Mouse (Mus musculus) layer of hippocampus, postnatal 25 days (tissue): ENCODE measurements at regions not wholly inside any gene's neighbourhood (a gene's known extent, or its start where the extent isn't known, plus 50 kb on each side); places are given as distances from the start of the nearest gene placed in this dataset.

Experiments used
- DNase-seq, 2 experiments: peaks; one replicate each; pipeline ENCODE4 v3.0.0; 2022; ENCODE audit warnings: mixed read lengths in 2 of 2, low spot score in 1 of 2; ENCODE audit errors: extremely low spot score in 1 of 2

DNA sequence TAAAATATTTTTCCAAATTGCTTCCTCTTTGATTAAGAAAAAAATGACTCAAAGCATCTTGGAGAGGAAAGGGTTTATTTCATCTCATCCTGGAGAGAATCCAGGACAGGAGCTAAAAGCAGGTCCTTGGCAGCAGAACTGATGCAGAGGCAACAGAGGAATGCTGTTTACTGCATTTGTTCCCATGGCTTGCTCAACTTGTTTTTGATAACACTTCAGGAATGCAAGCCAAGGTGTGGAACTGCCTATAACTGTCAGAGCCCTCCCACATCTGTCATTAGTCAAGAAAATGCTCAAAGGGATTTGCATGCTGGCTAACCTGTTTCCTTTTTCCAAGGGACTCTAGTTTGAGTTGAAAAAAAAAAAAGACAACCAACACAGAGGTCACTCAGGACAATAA, 714.2 kb downstream of the Ets1 start:
- no peak for DNase-seq

DNA sequence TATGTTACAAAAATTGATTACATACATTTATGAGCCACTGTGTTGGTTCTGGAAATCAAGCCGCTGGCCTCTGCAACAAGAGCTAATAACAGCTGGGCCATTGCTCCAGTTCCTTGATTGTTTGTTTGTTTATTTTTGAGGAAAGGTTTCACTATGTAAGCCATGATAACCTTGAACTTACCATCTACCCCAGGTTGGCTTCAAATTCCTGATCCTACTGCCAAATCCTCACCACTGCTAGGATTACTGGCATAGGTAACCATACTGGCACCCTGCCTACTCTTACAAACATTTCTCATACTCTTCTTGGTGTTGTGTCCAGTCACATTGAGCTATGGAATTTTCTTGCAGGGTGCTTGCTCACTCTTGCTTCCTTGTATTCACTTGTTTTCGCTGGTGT, 720.6 kb downstream of the Ets1 start:
- DNase-seq: no peak

DNA sequence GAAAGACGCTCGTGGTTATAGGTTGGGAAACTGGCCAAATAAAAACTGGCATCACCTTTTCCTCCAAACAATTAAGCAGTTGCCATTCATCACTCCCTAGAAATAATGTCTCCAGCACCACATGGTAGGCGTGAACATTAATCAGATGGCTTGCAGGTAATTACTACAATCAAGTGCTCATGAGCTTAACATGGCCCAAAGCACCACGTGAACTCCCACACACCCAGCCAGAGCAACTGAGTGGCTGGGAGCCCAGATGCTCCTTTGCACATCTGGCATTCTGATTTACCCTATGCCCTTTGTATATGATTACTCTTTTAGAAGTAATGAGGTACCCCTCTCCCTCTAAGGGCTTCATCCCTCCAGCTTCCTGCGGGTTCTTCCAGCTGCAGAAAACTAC, 724.9 kb downstream of the Ets1 start:
- no peak for DNase-seq

DNA sequence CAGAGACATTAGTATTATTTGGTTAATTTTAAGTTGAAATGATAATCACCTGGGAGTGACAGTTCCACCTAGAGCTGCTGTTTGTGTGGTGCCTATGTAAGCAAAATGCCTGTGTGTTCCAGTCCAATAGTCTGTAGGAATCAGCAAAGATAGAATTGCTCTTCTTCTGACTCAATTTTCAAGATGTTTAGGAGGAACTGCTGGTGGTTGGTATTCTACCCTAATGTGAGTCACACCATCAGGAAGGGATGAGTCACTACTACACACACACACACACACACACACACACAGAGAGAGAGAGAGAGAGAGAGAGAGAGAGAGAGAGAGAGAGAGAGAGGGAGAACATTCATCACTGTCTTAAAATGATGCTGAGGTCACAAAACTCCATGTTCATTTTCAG, 753.1 kb downstream of the Ets1 start:
- no peak for DNase-seq

DNA sequence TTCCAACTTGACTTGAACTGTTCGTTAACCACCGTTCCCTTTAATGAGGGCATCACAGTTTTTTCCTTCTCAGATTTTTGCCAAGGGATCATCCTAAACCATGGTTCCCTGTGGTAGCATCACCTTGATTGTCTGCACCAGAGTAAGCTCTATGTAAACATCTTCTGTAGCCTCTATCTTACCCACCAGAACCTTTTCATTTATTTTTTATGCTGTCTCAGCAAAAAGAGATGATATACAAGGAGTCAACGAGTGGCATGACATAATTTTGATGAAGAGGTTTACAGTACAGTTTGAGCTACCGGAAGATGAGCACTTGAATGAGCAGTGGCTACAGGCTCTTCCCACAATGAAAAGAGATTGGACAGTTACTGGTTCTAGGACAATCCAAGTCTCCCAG, 768.7 kb downstream of the Ets1 start:
- DNase-seq: no peak

DNA sequence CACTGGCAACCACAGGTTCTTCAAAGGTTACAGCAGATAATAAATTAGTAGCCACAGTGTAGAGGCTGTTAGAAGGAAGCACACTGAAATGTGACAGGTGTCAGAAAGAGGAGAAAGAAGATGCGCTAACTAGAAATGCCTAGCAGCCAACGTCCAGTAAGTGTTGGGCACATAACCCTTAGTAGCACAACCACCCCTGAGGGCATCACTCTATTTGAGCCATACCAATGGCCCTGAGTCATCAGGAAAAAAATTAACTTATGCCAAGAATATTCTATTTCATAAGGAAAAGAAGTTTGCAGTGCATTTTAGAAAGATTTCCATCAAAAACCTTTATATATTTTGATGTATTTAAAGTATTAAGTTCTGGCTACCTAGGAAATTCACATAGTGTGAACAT, 771.5 kb downstream of the Ets1 start:
- DNase-seq: no peak

DNA sequence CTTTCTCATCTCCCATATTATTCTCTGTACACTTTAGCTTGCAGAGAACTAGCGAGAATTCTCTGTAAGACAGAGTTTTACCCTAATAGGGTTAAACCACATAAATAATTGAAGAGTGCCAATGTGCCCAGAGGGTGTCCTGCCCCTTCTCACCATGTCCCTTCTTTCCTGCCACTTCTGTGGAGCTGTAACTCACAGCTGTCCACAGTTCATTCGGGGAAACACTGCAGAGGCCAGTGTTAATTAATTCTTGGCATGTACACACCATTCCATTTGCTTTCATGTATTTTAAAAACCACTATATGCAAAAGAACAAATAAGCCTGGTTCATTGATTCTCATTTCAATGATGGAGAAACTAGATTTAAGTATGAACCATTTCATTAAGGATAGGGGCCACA, 787.8 kb downstream of the Ets1 start:
- no peak for DNase-seq

DNA sequence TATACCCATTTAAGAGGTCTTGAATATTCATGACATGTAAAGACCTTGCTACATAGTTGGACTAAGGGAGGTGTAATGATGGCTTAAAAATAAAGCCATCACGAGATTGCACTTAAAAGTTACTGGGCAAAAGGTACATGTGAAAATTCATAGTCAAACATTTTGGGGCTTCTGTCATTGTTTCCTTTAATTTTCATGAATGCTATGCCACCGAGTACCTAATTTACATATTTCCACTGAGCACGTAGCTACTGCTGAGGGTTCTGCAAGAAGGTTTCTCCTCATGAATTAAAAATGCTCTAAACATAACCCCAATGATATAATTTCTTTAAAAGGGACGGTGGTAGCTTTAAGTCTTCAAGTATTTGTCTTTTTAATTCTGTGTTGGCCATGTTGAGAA, 800.4 kb downstream of the Ets1 start:
- no peak for DNase-seq

DNA sequence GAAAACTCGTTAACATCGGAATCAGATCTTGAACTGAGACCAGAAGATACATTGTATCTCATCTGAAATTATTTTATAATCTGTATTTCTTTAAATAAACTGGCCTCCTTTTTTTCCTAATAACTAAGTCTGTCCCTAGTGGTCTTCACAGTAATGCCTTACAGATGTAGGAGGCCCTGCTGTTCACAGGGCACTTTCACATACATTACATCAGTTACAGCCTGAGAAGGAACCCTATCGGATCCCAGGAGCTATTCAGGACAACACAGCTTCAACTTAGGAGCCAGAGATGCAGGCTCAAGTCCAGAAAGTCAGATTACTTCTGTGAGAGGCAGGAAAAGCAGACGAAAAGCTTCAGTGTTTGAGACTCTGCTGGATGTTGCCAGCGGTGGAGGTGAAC, 806.2 kb downstream of the Ets1 start:
- no peak for DNase-seq

DNA sequence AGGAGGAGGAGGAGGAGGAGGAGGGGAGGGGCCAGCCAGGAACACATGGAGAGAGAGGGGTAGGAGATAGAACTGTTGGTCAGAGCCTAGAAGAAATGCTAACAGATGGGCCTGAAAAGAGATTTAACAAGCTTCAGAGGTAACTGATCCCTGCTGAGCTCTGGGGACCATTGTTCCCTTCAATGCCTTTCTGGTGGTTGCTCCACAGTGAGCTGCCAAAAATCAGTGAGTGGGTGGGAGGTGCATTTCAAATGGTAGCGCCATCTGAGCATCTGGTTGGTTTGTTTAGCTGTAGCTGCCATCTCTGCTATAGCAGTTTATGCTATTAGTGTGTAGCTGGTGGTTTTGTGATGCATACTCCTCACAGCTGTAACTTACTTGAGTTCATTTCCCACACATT, 809.9 kb downstream of the Ets1 start:
- peak in 1 of 2 experiments; percentile 11 for DNase-seq

DNA sequence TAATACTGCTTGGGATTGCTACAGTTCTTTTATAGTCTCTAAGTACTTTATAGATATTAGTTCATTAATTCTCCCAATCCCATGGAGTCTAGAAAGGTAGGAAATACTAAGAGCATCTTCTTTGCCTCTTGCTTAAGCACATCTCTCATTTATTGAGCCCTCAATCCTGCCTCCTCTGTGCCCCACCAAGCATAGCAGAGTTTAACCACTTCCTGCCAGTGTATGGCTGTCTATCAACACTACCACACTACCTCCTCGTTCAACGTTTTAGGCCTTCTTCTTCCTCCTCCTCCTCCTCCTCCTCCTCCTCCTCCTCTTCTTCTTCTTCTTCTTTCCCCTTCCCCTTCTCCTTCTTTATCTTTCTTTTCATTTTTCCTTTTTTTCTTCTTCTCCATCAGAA, 839.1 kb downstream of the Ets1 start:
- no peak for DNase-seq

DNA sequence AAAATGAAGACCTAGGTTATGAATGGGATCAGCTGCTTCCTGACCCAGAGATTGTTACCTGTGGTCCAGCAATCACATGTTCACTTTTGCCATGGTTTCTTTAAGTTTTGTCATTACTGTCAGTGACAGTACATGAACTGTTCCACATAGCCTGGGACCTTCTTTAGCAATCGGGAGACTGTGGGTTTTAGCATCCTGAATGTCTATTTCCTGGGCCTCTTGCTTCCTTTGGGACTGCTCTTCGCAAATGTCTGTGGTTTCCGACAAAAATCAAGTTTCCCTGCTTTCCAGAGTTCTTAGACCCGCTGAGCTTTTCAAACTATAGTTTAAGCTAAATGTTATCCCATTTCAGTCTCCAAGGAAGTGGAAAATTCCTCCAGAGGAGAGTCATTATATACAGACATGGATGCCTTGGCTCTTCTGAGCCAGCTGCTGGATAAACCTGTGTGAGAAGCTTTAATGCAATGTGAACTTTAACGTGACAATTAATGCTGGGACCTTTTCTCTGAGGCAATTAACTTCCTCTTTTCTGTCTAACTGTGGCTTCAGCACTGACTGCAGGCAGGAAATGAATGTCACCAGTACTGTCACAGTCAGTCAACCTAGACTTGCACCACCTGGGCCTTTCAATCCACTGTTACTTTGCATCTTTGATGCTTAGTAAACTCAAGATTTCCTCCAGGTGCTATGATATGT, 847.0 kb downstream of the Ets1 start:
- DNase-seq: no peak

DNA sequence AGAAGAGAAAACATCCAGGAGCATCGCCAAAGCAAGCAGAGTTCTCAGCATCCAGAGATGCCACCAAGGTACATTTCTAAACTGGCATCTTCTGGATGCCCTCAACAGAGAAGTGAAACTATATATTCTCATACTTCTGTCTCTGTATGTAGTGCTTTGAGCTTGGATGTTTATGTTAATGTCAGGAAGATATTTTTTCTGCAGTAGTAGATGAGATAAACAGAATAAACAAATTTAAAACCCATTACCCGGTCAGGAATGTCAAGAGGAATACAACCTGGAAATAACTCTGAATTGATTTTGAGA, 847.5 kb downstream of the Ets1 start:
- DNase-seq: no peak

DNA sequence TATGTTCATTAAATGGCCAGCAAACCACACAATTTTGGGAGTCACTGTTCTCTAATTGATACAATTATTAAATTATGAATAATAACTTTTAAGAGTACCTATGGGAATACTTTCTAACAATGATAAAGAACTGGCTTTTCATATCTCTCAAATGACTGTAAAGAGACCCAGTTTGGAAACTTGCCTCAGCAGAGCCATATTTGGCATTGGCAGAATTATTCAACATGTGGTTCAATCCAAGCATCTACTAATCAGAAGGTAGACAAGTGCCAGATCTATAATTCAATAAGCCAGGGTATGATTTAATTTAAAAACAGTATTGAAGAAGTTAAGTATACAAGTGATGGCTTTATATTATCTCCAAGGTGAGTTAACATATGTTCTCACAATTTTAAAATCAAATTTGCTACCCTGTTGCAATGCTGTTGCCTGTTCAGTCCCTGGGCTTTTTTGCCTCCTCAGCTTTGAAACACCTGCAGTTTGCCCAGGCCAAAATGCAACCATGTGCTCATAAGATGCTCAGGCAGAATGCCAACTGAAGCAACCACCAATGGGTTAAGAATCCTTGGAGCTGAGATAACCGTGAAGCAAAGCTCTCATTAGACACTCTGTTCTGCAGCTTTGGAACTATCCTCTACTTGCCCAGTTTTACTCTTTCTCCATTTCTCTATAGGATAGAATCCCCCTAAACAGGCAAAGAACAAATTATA, 897.2 kb downstream of the Ets1 start:
- no peak for DNase-seq

DNA sequence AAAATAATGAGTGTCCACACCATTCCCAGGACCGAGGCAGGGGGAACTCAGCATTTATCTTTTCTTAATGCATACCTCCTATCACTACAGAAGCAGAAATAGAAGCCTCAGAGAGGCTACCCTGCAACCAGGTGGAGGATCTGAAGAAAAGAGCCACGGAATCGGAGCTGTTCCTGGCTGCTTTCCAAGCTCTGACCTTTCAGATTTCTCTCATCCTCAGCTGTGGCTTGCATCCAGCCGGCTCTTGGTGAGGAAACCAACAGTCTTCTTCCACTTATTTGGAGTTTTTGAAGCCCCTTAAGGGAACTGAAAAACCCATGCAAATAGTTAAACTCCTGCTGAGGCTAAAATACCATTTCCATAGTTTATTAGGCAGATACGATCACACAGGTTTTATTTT, 907.3 kb downstream of the Ets1 start:
- no peak for DNase-seq

DNA sequence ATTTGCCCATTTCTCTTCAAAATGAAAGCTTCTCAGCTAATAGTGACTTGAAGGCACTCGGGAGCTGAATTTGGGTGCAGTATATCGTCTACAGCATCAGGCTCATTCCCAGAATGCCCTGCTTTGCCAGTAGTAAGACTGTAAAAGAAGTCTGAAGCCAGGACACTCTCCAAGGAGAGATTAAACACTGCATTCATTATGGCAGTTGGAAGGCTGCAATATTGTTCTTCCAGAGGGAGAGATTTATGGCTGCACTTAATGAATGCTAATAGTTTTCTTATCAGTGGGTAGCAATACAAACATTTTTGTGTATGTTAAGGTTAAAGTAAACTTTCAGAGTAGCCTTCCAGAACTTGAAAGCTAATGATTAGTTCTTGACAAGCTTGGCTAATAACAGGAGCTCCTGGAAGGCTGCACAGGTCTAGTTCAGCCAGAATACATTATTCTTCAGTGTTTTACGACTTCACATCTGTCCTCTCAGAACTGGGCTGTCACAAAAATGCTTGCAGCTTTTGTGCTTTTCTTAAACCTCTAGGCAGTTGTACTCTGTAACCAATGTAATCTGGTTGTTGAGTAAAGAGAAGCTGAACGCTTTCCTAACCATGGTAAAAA, 910.2 kb downstream of the Ets1 start:
- no peak for DNase-seq

DNA sequence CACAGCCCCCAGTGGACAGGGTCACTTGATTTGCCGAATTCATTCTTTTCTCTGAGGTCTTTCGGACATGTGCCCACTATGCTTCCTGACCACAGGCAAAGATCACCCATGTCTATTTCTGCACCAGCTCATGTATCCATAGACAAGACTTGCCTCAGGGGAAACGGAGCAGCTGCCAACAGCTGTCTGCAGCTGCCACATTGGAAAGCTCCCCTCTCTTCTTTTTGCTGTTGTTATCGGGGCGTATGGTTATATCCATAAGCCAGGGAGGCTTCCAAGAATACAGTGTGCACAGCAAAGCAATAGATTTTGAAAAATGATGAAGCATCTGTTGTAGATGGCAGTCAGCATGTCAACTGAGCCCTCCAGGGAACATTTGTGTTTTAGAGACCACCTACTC, 913.4 kb downstream of the Ets1 start:
- DNase-seq: no peak

DNA sequence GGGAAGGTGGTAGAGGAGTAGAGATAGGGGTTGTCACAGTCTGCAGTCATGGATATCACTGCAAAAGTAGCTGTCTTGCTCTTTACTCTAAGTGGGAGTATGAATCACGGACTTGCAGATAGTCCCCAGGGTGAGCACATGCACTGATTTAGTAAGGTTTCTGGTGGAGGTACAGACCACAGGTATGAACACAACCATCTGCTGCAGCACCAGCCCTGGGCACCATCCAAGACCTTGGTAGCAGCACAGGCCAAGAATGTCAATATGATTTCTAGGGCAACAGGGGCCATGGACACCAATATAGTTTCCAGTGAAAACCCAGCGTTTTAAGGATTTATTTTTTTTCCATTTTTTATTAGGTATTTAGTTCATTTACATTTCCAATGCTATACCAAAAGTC, 913.7 kb upstream of the Kirrel3 start:
- DNase-seq: no peak

DNA sequence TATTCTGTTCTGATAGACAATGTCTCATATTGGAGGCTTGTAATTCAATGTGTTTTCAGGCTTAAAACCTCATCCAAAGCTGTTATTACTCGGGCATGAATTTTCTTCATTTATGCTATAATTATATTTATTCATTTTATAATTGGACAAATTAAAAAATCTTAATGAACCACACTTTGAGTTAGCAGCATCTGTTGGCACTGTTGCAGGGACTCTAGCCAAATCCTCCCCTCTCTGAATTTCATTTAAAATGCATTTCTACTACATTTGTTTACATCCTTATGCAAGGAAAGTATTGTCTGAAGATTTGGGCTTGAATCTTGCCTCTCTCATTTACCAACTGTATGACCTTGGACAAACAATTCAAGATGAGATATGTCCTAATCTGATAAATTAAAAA, 874.2 kb upstream of the Kirrel3 start:
- no peak for DNase-seq

DNA sequence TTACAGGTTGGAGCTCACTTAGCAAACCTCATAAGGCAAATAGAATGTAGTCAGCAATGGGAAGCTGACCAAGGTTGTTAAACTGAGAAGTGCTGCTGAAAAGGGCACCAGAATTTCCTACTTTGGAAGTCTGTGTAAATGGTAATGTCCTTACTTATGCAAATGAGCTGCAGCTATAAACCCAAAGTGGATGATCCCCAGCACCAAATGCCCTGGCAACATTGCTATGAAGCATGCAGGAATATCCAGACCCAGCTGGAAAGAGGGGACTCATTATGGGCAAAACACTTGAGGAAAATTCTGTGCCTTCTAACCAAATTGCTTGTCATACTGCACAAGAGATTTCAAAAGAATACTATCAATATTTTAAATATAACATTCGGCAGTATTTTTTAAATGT, 861.3 kb upstream of the Kirrel3 start:
- no peak for DNase-seq

DNA sequence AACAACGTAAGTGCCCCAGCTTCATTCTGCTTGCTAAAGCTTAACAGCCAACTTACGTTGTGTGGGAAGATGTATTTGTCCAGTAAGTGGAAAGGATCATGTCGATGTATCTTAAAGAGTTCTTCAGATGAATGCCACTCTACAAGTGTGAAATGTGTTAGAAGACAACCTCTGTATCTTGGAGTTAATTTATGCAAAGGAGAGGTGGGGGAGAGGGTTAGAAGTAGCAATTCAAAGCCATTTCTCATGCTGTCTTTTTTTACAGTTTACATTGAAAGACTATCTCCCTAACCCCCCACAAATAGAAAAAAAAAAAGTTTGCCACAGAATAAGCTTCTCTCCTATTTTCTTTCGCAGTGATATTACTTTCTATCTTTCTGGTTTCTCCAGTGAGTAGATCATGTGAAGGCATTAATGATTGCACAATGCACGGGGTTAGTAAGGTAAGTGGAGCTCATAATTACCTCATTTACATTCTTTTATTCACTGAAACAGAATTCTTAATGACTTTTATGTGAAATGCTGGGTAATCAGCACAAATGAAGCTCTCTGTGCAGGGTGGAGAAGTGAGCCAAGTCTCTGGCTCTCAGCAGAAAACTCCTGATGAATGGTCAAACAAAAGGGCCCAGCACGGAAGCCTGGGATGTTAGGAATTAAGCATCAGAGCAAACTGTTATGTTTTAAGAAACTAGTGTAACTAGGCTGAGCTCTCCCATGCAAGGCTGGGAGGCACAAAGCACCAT, 855.8 kb upstream of the Kirrel3 start:
- DNase-seq: no peak

DNA sequence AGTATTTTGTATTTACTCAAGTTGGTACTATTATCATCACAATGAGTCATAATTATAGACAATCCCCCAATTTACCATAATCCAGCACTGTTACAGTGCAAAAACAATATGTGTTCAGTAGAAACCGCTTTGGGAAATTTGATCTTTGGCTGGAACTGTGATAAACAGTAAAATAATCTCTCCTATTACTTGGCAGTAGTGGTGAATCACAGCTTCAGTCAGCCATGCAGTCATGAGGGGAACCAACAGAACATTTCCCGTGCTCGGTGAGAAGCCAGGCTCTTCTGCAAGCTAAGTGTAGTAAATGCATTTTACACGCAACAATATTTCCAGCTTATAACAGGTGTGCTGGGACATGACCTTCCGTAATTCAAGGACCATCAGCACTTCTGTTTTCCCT, 822.7 kb upstream of the Kirrel3 start:
- no peak for DNase-seq
